Mouse (Mus musculus) CD4-positive, CD25-positive, alpha-beta regulatory T cell (primary cell): ENCODE data around the gene Mettl8. TPM values are rescaled to one million over a fixed set of nuclear protein-coding genes. Genes with fewer than 3 reads are reported as not detected.

Experiments used
- polyA plus RNA-seq: library from polyadenylated mRNA; unstranded; fragments of 100-300 nt; shearing (Covaris generic); gene quantifications from one replicate; pipeline ENCODE4 v1.2.1, GENCODE M21; 2017

The Mettl8 gene
- 25.5 TPM for polyA plus RNA-seq

GRCm38 (mm10) chr2:71055300-71056114 lies at the start of gene Mettl8, which contains the start of gene Dcaf17:
Mettl8 (minus strand) TSS chr2:71055583.
Dcaf17 (plus strand) TSS chr2:71055328.

Other genes with a start within 250 kb of the Mettl8 start
- gene Tlk1, start 229.9 kb downstream of the Mettl8 start, polyA plus RNA-seq: 73.5 TPM
- 50.4 TPM for gene Dcaf17, start 255 bp downstream of the Mettl8 start, polyA plus RNA-seq
- 1.2 TPM for gene Cybrd1, start 62.3 kb upstream of the Mettl8 start, polyA plus RNA-seq
- 49.2 TPM for gene Dync1i2, start 156.1 kb upstream of the Mettl8 start, polyA plus RNA-seq